Mouse (Mus musculus): ENCODE results near the gene Selenon.

Selenon gene

DNA sequence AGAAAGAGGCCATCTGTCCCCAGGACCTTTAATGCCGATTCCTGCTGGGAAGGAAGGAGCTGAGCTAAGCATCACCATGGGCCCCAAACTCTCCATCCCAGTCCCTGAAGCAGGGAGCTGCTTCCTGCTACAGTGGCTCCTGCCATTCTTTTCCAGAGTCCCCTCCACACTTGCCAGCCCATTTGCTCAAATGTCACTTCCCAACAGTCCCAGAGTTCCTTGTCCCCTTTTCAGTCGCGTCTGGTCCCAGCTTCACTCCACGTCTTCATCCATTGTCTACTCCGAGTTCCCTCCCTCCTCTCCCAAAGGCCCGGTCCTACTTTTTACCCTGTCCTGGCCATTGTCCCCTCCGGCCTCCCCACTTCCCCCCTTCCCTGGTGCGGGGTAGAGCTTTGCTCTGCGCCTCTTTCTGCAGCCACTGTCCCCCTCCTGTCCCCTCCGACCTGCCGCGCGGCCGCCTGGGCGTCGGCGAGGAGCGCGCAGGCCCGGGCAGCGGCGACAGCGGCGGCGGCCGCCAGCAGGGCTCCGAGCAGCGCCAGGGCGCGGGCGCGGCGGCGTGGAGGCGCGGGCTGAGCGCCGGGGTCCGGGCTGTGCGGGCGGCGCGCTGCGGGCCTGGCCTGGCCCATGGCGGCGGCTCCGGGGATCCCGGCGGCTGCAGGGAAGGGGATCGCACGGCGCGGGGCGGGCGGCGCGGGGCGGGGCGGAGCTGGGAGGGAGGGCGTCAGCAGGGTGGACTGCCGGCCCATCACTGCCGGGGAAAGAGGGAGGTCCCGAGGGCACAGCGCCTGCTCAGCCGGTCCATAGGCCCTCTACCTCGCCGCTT is at the start of gene Selenon:
Gene Selenon, minus strand, starts transcription at position 673 of the 823 bp plus-strand sequence.
- DNase-seq (ENCODE audit: low spot score): peak; percentile 68

GRCm38 (mm10) chr4:134601404-134601803 is 49.4 kb upstream of the Selenon start:
- DNase-seq (ENCODE audit: low spot score): no peak

GRCm38 (mm10) chr4:134600777-134601176 is 48.8 kb upstream of the Selenon start:
- no peak for DNase-seq (ENCODE audit: low spot score)

DNA sequence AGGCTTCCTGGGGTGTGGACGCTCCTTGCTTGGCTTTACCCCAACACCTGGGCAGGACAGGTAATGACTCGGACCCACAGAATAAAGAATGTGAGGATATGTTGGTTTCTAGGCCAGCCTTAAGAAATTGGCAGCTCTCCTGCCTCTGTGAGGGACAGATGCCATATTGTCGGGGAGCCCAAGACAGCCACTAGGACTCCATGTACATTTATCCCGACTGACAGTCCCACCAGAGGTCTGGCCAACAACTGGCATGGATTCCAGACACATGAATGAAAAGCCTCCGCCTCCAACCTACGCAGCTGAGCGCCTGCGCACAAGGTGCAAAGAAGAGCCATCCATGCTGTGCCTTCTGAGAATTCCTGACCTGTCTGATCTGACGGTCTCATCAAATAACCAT is 48.1 kb upstream of the Selenon start:
- DNase-seq (ENCODE audit: low spot score): no peak

GRCm38 (mm10) chr4:134596816-134597692 is 45.1 kb upstream of the Selenon start:
- peak; percentile 23 for DNase-seq (ENCODE audit: low spot score)

GRCm38 (mm10) chr4:134594731-134595439 is 42.9 kb upstream of the Selenon start:
- DNase-seq (ENCODE audit: low spot score): no peak

DNA sequence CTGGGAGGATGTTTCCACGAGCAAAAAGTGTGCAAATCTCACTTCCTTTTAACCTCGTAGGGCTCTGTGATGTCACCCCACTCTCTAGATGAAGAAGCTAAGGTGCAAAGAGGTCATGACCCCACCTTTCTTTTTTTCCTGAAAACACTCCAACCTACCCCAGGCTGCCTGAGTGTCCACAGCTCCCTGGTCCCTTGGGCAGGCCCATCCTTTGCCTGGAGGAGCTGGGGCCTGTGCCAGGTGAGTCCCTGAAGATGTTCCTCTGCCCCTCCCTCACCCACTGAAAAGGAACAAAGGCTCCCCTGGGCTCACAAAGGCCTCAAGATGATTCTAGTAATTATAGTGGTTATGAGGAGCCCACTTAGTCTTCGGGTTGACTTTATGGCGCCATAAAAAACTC is 40.5 kb upstream of the Selenon start:
- no peak for DNase-seq (ENCODE audit: low spot score)

GRCm38 (mm10) chr4:134591506-134592061 is 39.6 kb upstream of the Selenon start:
- DNase-seq (ENCODE audit: low spot score): peak; percentile 78

DNA sequence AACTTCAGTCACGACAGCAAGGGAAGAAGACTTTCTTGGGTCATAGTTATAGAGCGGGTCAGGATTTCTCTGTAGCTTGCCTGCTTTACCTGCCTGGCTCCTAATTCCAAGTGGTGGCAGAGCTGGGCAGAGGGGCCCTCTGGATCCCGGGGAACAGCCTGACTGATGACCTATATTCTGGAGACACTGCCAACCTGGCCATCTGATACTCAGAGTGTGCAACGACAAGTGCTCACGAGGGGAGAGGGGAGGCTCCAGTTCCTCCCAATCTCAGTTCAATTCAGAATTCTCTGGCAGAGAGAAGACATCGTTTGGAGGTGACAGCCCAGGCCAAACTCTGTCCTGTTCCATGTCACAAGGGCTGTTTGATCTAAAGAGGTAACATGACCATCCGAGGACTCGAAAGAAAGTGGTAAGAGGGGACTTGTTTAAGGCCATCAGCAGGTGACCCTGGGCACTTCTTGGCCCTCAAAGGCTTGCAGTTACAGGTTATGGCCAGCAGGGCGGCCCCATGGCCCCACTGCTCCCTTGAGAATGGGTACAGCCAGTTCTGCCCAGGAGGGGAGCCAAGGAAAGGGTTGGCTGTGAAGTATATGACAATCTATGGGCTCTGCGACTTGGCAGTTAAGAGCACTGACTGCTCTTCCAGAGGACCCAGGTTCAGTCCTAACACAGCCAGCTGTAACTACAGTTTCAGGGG is 38.4 kb upstream of the Selenon start:
- DNase-seq (ENCODE audit: low spot score): no peak

DNA sequence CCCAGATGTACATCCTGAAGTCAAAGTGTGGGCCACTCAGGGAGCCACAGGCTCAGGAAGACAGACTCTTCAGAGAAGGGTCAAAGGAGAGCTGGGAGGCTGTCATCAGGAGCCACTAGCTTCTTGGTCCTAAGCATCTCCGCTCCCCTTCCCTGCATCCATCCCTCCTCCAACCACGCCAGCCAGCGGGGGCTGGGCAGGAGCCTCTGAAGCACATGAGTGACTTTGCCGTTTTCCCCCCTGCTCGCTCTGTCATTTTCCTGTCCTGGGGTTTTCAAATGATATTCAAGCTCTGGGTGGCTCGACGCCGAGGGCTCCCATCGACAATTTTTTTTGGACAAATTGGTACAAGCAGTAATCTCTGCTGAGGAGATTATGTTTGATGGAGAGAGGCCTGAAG is 37.8 kb upstream of the Selenon start:
- DNase-seq (ENCODE audit: low spot score): no peak

- DNase-seq (ENCODE audit: low spot score): no peak
These were observed 37.0 kb upstream of the Selenon start for GRCm38 (mm10) chr4:134588951-134589350.

DNA sequence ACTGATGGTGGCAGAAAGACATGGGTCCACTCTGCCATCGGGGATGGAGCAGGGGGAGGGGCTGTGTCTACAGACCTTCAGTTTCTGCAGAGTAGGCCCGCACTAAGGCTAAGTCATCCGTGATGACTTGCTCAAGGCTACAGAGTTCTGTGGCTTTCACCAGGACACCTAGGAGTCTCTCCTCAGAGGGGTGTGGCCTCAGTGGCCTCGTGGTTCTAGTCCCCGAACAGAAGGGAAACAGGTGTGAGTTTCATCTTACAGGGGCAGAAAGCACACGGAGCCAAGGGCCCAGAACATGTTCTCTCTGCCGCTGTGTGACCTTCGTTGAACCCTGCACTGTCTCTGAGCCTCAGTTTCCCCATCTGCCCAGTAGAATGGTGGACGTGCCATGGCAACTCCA is 36.3 kb upstream of the Selenon start:
- DNase-seq (ENCODE audit: low spot score): no peak

DNA sequence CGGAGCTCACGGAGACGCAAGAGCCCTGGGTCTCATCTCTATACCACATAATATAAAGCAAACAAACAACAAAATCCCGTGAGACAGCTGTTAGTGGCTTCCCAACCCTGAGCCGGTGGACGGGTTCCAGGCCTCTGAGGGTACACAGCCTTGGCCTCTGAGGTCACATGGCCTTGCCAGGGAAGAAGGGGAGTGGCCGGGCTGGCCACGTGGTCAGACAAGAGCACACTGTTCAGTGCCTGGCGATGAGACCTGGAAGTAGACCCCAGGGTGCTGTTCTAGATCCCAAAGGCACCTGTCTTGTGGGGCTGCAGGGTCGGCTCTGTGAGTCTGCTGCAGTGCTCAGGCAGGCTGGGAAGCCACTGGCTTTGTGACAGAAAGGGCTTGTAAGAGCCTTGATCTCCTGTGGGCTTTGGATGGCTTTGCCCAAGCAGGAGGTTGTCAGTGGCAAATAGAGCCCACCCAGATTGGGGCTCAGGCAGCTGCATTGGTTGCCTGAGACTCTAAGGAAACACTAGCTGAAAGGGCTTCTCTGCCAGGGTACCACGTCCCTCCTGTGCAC is 35.8 kb upstream of the Selenon start:
- DNase-seq (ENCODE audit: low spot score): no peak

DNA sequence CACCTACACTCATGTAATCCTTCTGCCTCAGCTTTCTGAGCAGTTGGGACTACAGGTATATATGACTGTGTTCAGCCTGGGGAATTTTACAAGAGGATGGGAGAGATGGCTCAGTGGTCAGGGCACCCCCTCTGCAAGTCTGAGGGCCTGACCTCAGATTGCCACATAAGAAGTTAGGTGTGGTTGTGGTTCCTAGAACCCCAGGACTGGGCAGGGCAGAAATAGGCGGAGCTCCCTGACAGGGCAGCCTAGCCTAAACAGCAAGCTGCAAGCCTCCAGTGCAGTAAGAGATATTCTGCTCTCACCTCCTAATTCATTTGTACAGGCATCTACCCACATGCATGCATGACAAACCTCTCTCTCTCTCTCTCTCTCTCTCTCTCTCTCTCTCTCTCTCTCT is 34.7 kb upstream of the Selenon start:
- DNase-seq (ENCODE audit: low spot score): no peak

- no peak for DNase-seq (ENCODE audit: low spot score)
These were observed 34.2 kb upstream of the Selenon start for GRCm38 (mm10) chr4:134586126-134586525.

GRCm38 (mm10) chr4:134583513-134583912 is 31.5 kb upstream of the Selenon start:
- DNase-seq (ENCODE audit: low spot score): peak; percentile 29

- no peak for DNase-seq (ENCODE audit: low spot score)
These were observed 29.4 kb upstream of the Selenon start for GRCm38 (mm10) chr4:134581365-134581764.

DNA sequence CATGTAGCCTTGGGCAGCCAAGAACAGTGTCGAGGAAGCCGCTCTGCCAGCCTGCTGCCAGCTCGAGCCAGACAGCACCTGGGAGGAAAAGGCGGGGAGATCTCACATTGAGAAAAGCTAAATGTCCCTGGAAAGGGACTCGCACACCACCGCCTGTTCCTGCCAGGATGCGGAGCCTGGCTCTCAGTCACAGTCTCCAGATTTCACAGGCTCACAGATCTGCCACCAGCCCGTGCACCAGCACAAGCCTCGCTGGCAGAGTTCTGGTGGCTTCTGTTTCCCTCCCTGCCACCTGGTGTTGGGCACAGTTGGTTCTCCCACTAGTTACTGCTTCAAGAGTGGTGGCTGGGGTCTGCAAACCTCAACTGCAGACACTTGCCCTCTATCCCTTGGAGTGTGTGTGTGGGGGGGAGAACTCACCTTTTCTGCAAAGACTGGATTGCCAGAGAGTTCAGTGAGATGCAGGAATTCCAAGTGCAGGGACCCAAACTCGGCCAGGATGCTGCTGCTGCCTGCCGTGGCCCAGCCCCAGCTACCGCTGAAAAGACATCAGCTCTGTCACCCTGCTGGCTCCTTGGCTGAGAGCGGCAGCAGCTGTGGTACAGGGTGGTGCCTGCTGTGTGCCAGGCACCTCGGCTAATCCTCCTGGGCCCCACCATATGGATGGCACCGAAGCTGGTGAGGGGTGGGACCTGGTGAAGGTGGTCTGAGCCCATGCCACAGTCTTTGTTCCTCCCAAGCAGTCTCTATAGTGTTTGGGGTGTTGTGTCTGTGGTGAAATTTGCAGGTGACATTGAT is 28.6 kb upstream of the Selenon start:
- DNase-seq (ENCODE audit: low spot score): no peak

GRCm38 (mm10) chr4:134579620-134580019 is 27.7 kb upstream of the Selenon start:
- no peak for DNase-seq (ENCODE audit: low spot score)

- DNase-seq (ENCODE audit: low spot score): no peak
These were observed 27.2 kb upstream of the Selenon start for GRCm38 (mm10) chr4:134579212-134579611.
